Mouse (Mus musculus) T-cell, adult 2 months (primary cell): Measurements from ENCODE around the gene Prrc2b.

Source experiments
- DNase-seq: peaks from one replicate; pipeline ENCODE4 v3.0.0; 2022; ENCODE audit warnings: low spot score

Prrc2b gene

GRCm38 (mm10) chr2:32150924-32151659, at the start of gene Prrc2b:
Prrc2b (plus strand) TSS chr2:32151082.
- peak; percentile 67 for DNase-seq

GRCm38 (mm10) chr2:32102944-32103343, 47.9 kb upstream of the Prrc2b start:
- DNase-seq, result no peak

- no peak for DNase-seq
These were observed 47.3 kb upstream of the Prrc2b start for GRCm38 (mm10) chr2:32103557-32103956.

GRCm38 (mm10) chr2:32104122-32104521, 46.8 kb upstream of the Prrc2b start:
- DNase-seq, result no peak

GRCm38 (mm10) chr2:32105117-32105913, 45.6 kb upstream of the Prrc2b start:
- no peak for DNase-seq

- DNase-seq, result no peak
These were observed 45.0 kb upstream of the Prrc2b start for GRCm38 (mm10) chr2:32105930-32106329.

- no peak for DNase-seq
These were observed 39.6 kb upstream of the Prrc2b start for GRCm38 (mm10) chr2:32111268-32111667.

GRCm38 (mm10) chr2:32112548-32112947, 38.3 kb upstream of the Prrc2b start:
- DNase-seq, result no peak

GRCm38 (mm10) chr2:32115851-32116268, 35.0 kb upstream of the Prrc2b start:
- no peak for DNase-seq

- no peak for DNase-seq
These were observed 30.8 kb upstream of the Prrc2b start for GRCm38 (mm10) chr2:32119802-32120750.

- DNase-seq, result peak; percentile 60
These were observed 29.7 kb upstream of the Prrc2b start for GRCm38 (mm10) chr2:32121150-32121549.

GRCm38 (mm10) chr2:32121785-32122184, 29.1 kb upstream of the Prrc2b start:
- no peak for DNase-seq

- no peak for DNase-seq
These were observed 23.0 kb upstream of the Prrc2b start for GRCm38 (mm10) chr2:32127653-32128535.

GRCm38 (mm10) chr2:32128536-32128841, 22.4 kb upstream of the Prrc2b start:
- DNase-seq, result no peak

GRCm38 (mm10) chr2:32129383-32130074, 21.4 kb upstream of the Prrc2b start:
- DNase-seq, result no peak

GRCm38 (mm10) chr2:32130435-32130834, 20.4 kb upstream of the Prrc2b start:
- DNase-seq, result peak; percentile 54

GRCm38 (mm10) chr2:32131205-32131834, 19.6 kb upstream of the Prrc2b start:
- DNase-seq, result no peak

- no peak for DNase-seq
These were observed 18.9 kb upstream of the Prrc2b start for GRCm38 (mm10) chr2:32131866-32132566.

- no peak for DNase-seq
These were observed 18.3 kb upstream of the Prrc2b start for GRCm38 (mm10) chr2:32132567-32132992.
